Mouse (Mus musculus): ENCODE measurements around the gene Slc22a27. TPM values are rescaled to one million over a fixed set of nuclear protein-coding genes. Genes with fewer than 3 reads are reported as not detected.

Slc22a27 gene
- polyA plus RNA-seq (2012; rRNA removed): not detected in 2 replicates

GRCm38 (mm10) chr19:7965927-7966326 lies at the start of gene Slc22a27:
TSS of gene Slc22a27 (minus strand) at chr19:7966027.

Other genes starting within 250 kb of the Slc22a27 start
- gene Slc22a26, start 163.4 kb downstream of the Slc22a27 start, polyA plus RNA-seq (2012; rRNA removed): not detected in 2 replicates
- not detected in 2 replicates for gene Slc22a28, start 166.0 kb upstream of the Slc22a27 start, polyA plus RNA-seq (2012; rRNA removed)